Mouse (Mus musculus): Measurements from ENCODE around the gene Cacng5.

- no peak for TF ChIP-seq CTCF (IDR thresholded peaks at IDR 0.05; ENCODE audit: low read depth)
- TF ChIP-seq EP300 (IDR thresholded peaks at IDR 0.05; ENCODE audit: low read depth): no peak
Measured at GRCm38 (mm10) chr11:107931721-107932120, 16.9 kb upstream of the Cacng5 start.

Measured in liver, embryonic 14.5 days (tissue).